ENCODE assay signal across 8 mouse cellular contexts in the genomic region with DNA sequence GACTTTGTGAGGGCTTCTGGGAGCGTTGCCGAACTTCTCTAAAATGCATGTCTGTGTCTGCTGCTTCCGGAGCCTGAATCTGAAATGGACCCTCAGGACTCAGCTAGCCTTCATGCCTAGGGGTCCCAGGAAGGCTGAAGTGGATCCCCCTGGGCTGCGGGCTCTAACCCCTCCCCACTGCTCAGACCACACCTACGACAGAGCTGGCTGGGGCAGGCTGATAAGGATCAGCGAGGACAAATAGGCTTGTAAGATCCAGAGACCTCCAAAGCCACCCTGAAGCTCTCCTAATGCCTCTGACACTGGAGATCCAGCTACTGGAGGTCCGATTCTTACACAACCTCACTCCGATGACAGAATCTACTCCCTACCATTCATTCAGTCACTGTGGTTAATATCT. TPM values are rescaled to one million over a fixed set of nuclear protein-coding genes. Genes with fewer than 3 reads are reported as not detected.
DNase-seq lines count a peak whose midpoint lies in the region; ATAC-seq and TF ChIP-seq lines count a peak whose summit lies in the region.

No protein-coding gene starts in this region.

- H3K9ac ChIP-seq in forebrain, embryonic 14.5 days (ENCODE audit: low read length), result peak overlapping the region; percentile 47; the same call in 1 of the 2 replicates
- H3K9ac ChIP-seq in liver, embryonic 12.5 days, result peak overlapping the region; percentile 56
- no peak overlapping the region for H3K9ac ChIP-seq in stomach, embryonic 15.5 days

- ATAC-seq in forebrain, embryonic 14.5 days, result no peak
- ATAC-seq in liver, embryonic 12.5 days, result no peak
- no peak for ATAC-seq in stomach, embryonic 15.5 days (ENCODE audit: insufficient read depth, low FRiP score, low read depth)

- TF ChIP-seq CTCF in spleen, adult 2 months (IDR thresholded peaks at IDR 0.05; ENCODE audit: extremely low read depth, insufficient read depth, insufficient read length, insufficient replicate concordance), result no peak

- H3K27ac ChIP-seq in spleen, adult 2 months (ENCODE audit: insufficient read depth, low read length), result peak overlapping the region; percentile 7; the same call in 1 of the 2 replicates
- no peak overlapping the region for H3K27ac ChIP-seq in forebrain, embryonic 14.5 days (ENCODE audit: low read depth, low read length)
- peak overlapping the region; percentile 46; the same call in 1 of the 2 replicates for H3K27ac ChIP-seq in liver, embryonic 12.5 days
- H3K27ac ChIP-seq in stomach, embryonic 15.5 days, result peak overlapping the region; percentile 76

- WGBS in spleen, adult 2 months, result 19% methylated on average over 8 of the region's 8 CpGs
- 12% methylated on average over 8 of the region's 8 CpGs for WGBS in forebrain, embryonic 14.5 days
- 9% methylated on average over 8 of the region's 8 CpGs for WGBS in liver, embryonic 12.5 days (ENCODE audit: insufficient replicate concordance)
- WGBS in stomach, embryonic 15.5 days, result 6% methylated on average over 8 of the region's 8 CpGs

- TF ChIP-seq POLR2A in spleen, adult 2 months (IDR thresholded peaks at IDR 0.05; ENCODE audit: low read depth, low read length), result no peak

- H3K9me3 ChIP-seq in forebrain, embryonic 14.5 days (replicated peaks; ENCODE audit: control insufficient read depth, low read length), result no peaks in the 10 kb centered on the region
- no peaks in the 10 kb centered on the region for H3K9me3 ChIP-seq in liver, embryonic 12.5 days (replicated peaks)
- no peaks in the 10 kb centered on the region for H3K9me3 ChIP-seq in stomach, embryonic 15.5 days

- H3K27me3 ChIP-seq in spleen, adult 2 months (ENCODE audit: control insufficient read depth, insufficient read depth, low read length), result no peaks in the 10 kb centered on the region
- peaks cover 12% of the 10 kb centered on the region; the same call in 1 of the 2 replicates for H3K27me3 ChIP-seq in forebrain, embryonic 14.5 days (replicated peaks; ENCODE audit: control insufficient read depth, insufficient read depth, low read length)
- H3K27me3 ChIP-seq in liver, embryonic 12.5 days (replicated peaks), result peaks cover 86% of the 10 kb centered on the region
- H3K27me3 ChIP-seq in stomach, embryonic 15.5 days (replicated peaks), result 0 out of 2 replicates have a peak, but pooled peaks cover 5% of the 10 kb centered on the region

- DNase-seq in spleen, adult 2 months (ENCODE audit: low read depth in 1 of 2, low spot score in 2 of 2), result no peak
- DNase-seq in spleen, postnatal 36 days (ENCODE audit: low spot score in 2 of 2), result no peak
- DNase-seq in forebrain, embryonic 14.5 days (ENCODE audit: low spot score), result no peak
- no peak for DNase-seq in urinary bladder, postnatal 14 days (ENCODE audit: low spot score)
- DNase-seq in testis, postnatal 10 days (ENCODE audit: low spot score), result no peak
- DNase-seq in adrenal gland, postnatal 4 days (ENCODE audit: low spot score in 2 of 2), result no peak

- H3K4me3 ChIP-seq in spleen, adult 2 months (ENCODE audit: extremely low read depth, insufficient read depth, insufficient read length), result peak overlapping the region; percentile 56; the same call in 1 of the 2 replicates
- H3K4me3 ChIP-seq in forebrain, embryonic 14.5 days (ENCODE audit: low read depth, low read length), result peak overlapping the region; percentile 34
- peak overlapping the region; percentile 49 for H3K4me3 ChIP-seq in liver, embryonic 12.5 days
- H3K4me3 ChIP-seq in stomach, embryonic 15.5 days (replicated peaks), result peak overlapping the region; percentile 33

- peaks cover 4% of the 10 kb centered on the region; the same call in 1 of the 2 replicates for H3K4me1 ChIP-seq in spleen, adult 2 months (ENCODE audit: control insufficient read depth, insufficient read depth, insufficient read length)
- peaks cover 6% of the 10 kb centered on the region; the same call in 1 of the 2 replicates for H3K4me1 ChIP-seq in forebrain, embryonic 14.5 days (ENCODE audit: control insufficient read depth, insufficient read depth, low read length)
- H3K4me1 ChIP-seq in liver, embryonic 12.5 days, result peaks cover 19% of the 10 kb centered on the region
- peaks cover 27% of the 10 kb centered on the region for H3K4me1 ChIP-seq in stomach, embryonic 15.5 days

- no peaks in the 10 kb centered on the region for H3K36me3 ChIP-seq in spleen, adult 2 months (ENCODE audit: control insufficient read depth, insufficient read depth, low read length)
- no peaks in the 10 kb centered on the region for H3K36me3 ChIP-seq in forebrain, embryonic 14.5 days (ENCODE audit: control insufficient read depth, insufficient read depth, low read length)
- H3K36me3 ChIP-seq in liver, embryonic 12.5 days, result no peaks in the 10 kb centered on the region
- H3K36me3 ChIP-seq in stomach, embryonic 15.5 days, result no peaks in the 10 kb centered on the region

- peak overlapping the region; percentile 61 for H3K4me2 ChIP-seq in forebrain, embryonic 14.5 days (ENCODE audit: low read length)
- peak overlapping the region; percentile 75 for H3K4me2 ChIP-seq in liver, embryonic 12.5 days
- H3K4me2 ChIP-seq in stomach, embryonic 15.5 days, result peak overlapping the region; percentile 71

RNA-seq across cellular contexts. Expression of gene Myl3, which starts 8.6 kb away (rescaled TPM):
- 0.94 TPM in 1 of 2 replicates, not detected in the other for polyA plus RNA-seq in spleen, adult 2 months (2012; rRNA removed)
- 0.33 TPM in 1 of 2 replicates, not detected in the other for polyA plus RNA-seq in forebrain, embryonic 14.5 days (2014; fragmentation: Nextera tagmentation; extraction: Ambion mirVana)
- 0.48 and 1.6 TPM in 2 replicates for polyA plus RNA-seq in liver, embryonic 12.5 days (2016; fragmentation: Nextera tagmentation; extraction: Ambion mirVana)
- 2.6 and 2.7 TPM in 2 replicates for polyA plus RNA-seq in stomach, embryonic 15.5 days (2015; fragmentation: Nextera tagmentation; extraction: Ambion mirVana)
- 1 to 10 TPM; 2.9 to 9.8 TPM for total RNA-seq in adrenal gland, postnatal 4 days (2021)

RNA-seq across cellular contexts. Expression of gene Pth1r, which starts 13.8 kb away (rescaled TPM):
- 11.0 and 14.0 TPM in 2 replicates for polyA plus RNA-seq in spleen, adult 2 months (2012; rRNA removed)
- 4.0 and 4.7 TPM in 2 replicates for polyA plus RNA-seq in forebrain, embryonic 14.5 days (2014; fragmentation: Nextera tagmentation; extraction: Ambion mirVana)
- polyA plus RNA-seq in liver, embryonic 12.5 days (2016; fragmentation: Nextera tagmentation; extraction: Ambion mirVana), result 7.8 and 9.1 TPM in 2 replicates
- 23.9 and 24.3 TPM in 2 replicates for polyA plus RNA-seq in stomach, embryonic 15.5 days (2015; fragmentation: Nextera tagmentation; extraction: Ambion mirVana)
- 10 to 100 TPM; 18.0 to 37.9 TPM for total RNA-seq in adrenal gland, postnatal 4 days (2021)
